Mouse (Mus musculus) gastrocnemius, postnatal 25 days (tissue): Measurements from ENCODE around the gene Bicd1. TPM values are rescaled to one million over a fixed set of nuclear protein-coding genes. Genes with fewer than 3 reads are reported as not detected.
"Not testable (repeated sequence)": the region's sequence is repeated elsewhere in the genome, so short reads cannot be mapped to it uniquely, and the experiment has no call there.

Source experiments
- DNase-seq: peaks from one replicate; pipeline ENCODE4 v3.0.0; 2022
- long read RNA-seq, 2 experiments: library from polyadenylated mRNA; stranded (forward); transcript quantifications; one replicate each; pipeline ENCODE4 v2.0.0; 2021
- total RNA-seq, 2 experiments: library from RNA; stranded (reverse); gene quantifications; 1 replicate in 1 of 2; 2 replicates in 1 of 2; pipeline ENCODE4 v1.2.3; 2021

The Bicd1 gene
- total RNA-seq, result under 1 TPM; 0.43 to 0.56 TPM
- long read RNA-seq, experiment 1, partial matches to known transcripts, result 1 of 1 reads
- long read RNA-seq, experiment 1, other reads (novel, unspliced or antisense), result 0 of 1 reads
- long read RNA-seq, experiment 2, full-length matches to known transcripts, result 1 of 1 reads
- long read RNA-seq, experiment 2, partial matches to known transcripts, result 0 of 1 reads
- long read RNA-seq, experiment 2, other reads (novel, unspliced or antisense), result 0 of 1 reads

DNA sequence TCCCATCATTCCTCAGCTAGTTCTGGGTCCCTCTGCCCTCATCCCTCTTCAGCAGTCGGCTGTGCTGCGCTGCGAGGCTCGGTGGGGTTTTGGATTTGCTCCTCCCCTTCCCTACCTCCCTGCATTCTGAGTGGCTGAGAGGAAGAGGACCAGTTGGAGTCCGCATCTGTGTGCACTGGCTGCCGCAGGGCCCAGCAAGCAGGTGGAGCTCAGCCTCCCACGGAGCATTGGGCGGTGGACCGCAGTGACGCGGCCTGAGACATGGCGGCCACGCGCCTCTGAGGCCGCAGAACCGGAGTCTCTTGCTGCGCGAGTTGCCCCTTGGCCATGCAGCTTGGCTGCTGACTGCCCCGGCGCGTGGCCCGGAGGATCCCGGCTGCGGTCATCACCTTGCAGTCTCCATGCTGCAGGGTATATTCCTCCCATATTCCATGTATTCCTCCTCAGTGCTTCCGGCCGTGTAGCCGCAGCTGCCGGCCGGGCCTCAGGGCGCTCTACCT is at the start of gene Bicd1:
TSS of gene Bicd1 (plus strand) at position 54 of the 500 bp plus-strand sequence.
- DNase-seq, result peak; percentile 43

- DNase-seq, result not testable (repeated sequence)
These were observed 46.2 kb upstream of the Bicd1 start for GRCm38 (mm10) chr6:149362533-149362932.

DNA sequence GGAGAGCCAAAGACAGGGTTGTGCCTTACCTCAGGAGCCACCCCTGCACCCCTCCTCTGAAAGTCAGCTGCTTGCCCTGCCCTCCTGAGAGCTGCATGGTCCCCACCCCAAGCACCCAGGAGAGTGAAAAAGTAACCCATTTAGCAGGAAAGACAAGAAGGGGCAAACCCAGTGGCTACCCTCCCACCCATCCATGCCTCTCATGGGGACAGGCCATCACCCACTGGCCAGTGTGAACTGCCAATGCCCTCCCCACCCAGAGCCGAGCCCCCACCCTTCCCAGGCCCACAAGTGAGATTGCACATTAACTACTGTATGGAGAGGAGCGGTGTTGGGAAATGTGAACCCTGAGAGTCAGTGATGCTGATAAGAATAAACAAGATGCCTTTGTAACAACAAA is 42.7 kb upstream of the Bicd1 start:
- DNase-seq, result not testable (repeated sequence)

DNA sequence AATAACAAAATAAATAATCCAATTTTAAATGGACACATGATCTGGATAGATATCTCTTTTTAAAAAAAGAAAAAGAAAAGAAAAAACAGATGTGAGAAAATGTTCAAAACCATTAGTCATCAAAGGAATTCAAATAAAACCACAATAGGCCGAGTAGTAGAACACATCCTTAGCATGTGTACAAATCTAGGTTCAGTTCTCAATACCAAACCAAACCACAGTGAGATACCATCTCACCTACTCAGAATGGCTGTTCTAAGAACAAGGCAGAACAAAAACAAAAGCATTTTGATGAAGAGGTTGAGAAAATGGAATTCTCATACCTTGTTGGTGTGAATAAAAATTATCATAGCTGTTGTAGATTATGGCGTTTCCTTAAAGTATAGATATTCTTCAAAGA is 42.3 kb upstream of the Bicd1 start:
- DNase-seq, result no peak

- DNase-seq, result peak; percentile 29
These were observed 33.7 kb upstream of the Bicd1 start for GRCm38 (mm10) chr6:149374986-149375457.

GRCm38 (mm10) chr6:149383531-149383930 is 25.2 kb upstream of the Bicd1 start:
- DNase-seq, result no peak

- no peak for DNase-seq
These were observed 22.3 kb upstream of the Bicd1 start for GRCm38 (mm10) chr6:149386389-149386788.

GRCm38 (mm10) chr6:149389626-149390025 is 19.1 kb upstream of the Bicd1 start:
- not testable (repeated sequence) for DNase-seq

- DNase-seq, result no peak
These were observed 9.3 kb upstream of the Bicd1 start for GRCm38 (mm10) chr6:149399396-149399795.

GRCm38 (mm10) chr6:149409341-149409740 is 655 bp downstream of the Bicd1 start:
- no peak for DNase-seq

- DNase-seq, result no peak
These were observed 1.2 kb downstream of the Bicd1 start for GRCm38 (mm10) chr6:149409845-149410244.

DNA sequence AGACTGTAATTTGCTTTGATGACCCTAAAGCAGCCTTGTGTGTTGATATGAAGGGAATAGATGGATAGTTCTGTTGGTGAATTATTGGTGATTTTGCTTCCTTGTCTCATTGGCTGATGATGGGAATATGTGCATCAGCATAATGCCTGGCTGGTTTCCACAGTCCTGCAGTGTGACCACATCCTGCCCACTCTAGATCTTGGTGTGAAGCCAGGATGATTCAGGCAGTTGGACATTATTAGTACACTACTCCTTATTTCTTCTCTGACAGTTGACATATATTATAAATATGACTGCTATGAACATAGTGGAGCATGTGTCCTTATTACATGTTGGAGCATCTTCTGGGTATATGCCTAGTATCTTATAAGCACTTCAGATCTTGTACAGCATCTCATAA is 4.6 kb downstream of the Bicd1 start:
- no peak for DNase-seq

- DNase-seq, result no peak
These were observed 16.1 kb downstream of the Bicd1 start for GRCm38 (mm10) chr6:149424748-149425147.

DNA sequence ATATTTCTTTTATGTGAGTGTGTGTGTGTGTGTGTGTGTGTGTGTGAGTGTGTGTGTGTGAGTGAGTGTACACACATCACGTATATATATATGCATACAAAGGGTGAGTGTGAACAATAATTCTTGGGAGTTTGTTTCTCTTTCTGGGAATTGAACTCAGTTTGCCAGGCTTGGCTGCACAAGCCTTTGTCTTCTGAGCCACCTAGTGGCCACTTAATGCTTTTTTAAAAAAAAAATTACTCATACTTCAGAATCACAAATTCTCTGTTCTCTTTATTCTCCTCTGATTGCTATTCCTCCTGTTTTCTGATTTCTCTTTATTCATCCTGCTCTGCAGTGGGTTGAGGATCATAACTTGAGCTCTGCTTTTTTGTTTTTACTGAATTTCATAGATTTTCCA is 30.5 kb downstream of the Bicd1 start:
- no peak for DNase-seq

GRCm38 (mm10) chr6:149442884-149443283 is 34.2 kb downstream of the Bicd1 start:
- no peak for DNase-seq

GRCm38 (mm10) chr6:149445854-149446253 is 37.2 kb downstream of the Bicd1 start:
- no peak for DNase-seq

DNA sequence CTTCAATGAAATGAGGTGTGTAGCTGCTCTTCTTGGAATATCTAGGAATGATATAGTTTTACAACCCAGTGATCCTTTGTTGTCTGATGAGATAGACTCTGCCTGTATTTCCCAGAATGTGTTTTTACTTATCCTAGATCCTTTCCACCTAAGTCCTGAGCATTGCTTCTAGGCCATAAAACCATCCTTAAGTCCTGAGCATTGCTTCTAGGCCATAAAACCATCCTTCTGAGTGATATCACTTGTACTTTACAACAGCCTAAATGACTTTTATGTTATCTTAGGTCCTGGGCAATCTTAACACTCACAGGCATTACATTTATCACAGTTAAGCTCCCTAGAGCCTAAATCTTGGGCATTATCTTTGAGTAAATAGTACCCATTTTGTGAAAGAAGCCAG is 48.6 kb downstream of the Bicd1 start:
- no peak for DNase-seq

- DNase-seq, result no peak
These were observed 52.3 kb downstream of the Bicd1 start for GRCm38 (mm10) chr6:149460971-149461370.

GRCm38 (mm10) chr6:149471477-149471876 is 62.8 kb downstream of the Bicd1 start:
- DNase-seq, result no peak

DNA sequence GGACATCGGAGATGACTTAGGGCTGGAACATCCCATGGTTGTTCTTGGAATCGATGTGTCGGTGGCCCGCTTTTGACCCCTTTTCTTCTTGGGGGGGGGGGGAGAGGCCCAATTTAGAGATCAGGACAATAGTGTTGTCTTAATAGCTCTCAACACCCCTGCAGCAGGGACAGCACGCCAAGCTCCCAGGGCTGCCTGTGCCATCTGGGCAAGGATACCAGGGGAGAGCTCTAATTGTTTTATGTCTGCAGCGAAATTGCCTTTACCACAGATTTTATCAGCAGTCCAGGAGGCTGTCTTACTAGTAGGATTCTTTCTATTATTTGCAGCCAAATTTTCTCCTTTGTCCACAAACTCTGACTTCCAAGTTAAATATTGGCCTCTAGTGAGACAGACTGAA is 63.8 kb downstream of the Bicd1 start:
- DNase-seq, result not testable (repeated sequence)

DNA sequence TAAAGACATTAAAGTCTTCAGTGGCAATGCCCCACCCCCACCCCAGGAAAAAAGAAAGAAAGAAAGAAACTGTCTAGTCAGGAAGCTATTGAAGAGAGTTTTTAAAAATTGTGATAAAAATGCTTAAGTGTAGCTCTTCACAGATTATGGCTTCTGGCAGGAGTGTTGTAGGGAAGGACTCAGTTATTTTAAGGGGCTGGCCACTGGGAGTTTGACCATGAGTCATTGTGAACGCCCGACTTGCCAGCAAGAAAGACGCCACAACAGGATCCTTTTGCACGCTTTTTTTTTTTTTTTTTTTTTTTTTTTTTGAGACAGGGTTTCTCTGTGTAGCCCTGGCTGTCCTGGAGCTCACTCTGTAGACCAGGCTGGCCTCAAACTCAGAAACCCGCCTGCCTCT is 73.2 kb downstream of the Bicd1 start:
- DNase-seq, result not testable (repeated sequence)

DNA sequence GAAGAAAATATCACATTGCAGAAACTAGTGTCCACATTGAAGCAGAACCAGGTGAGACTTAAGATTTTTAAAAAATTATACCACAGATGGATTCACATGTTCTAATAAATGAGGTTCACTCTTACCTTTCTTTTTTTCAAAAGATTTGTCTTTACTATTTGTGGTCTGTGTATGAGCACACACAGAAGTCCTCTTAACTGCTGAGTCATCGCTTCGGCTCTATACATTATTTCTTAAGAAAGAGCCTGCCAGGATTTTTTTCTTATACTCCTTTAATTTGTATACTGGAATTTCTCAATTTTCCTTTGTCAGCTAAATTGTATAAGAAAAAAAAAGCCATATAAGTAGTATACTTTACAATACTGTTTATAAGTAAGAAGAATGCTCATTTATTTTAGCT is 86.0 kb downstream of the Bicd1 start:
- DNase-seq, result no peak

DNA sequence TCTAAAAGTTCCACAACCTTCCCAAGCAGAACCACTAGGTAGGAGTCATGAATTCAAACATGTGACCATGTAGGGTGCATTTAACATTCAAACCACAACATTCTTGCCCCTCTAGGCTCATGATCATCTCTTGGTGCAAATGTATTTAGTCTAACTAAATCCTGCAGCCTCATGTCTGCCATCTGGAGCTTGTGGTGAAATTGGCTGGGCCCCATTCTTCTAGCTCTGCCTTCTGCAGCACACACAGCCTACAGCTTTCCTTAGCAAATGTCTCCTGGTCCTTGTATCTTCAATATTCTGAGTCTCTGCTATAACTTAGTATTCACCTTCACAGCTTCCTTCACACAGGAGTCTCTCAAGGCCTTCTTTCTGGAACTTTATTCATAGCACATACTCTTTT is 87.2 kb downstream of the Bicd1 start:
- no peak for DNase-seq
